10 mouse cellular contexts compared by ENCODE assay signal in the genomic region with DNA sequence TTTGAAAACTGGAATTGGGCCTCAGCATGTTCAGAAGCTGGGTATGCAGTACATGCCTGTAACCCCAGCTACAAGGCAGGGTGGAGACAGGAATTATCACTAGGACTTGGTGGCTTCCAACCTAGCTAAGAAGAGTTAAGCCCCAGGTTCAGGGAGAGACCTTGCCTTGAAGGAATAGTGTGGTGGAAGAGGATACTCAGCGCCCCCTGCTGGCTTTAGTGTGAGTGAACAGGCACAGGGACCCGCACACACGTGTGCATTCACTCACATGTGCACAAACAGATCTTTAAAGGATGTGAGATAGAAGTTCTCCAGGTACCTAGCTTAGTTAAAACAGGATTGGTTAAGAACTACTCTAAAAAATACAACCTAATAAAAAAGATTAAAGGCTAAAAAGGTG. TPM values are rescaled to one million over a fixed set of nuclear protein-coding genes. Genes with fewer than 3 reads are reported as not detected.
DNase-seq lines count a peak whose midpoint lies in the region; ATAC-seq and TF ChIP-seq lines count a peak whose summit lies in the region.
"Had no signal": no experiment of that assay in that cellular context is flagged by ENCODE, and none has a peak within 500 bp of the region (broad histone marks: within the 10 kb centered on the region; RNA-seq: fewer than 3 reads in every experiment).

No protein-coding gene starts in this region.

- WGBS in small intestine, adult 2 months, result 75% methylated on average over 3 of the region's 3 CpGs
- 77% methylated on average over 3 of the region's 3 CpGs for WGBS in kidney, embryonic 15.5 days

- peaks cover 5% of the 10 kb centered on the region; the same call in 1 of the 2 replicates for H3K4me1 ChIP-seq in small intestine, adult 2 months (ENCODE audit: control insufficient read depth, insufficient read depth, insufficient read length, low read length)
- H3K4me1 ChIP-seq in kidney, embryonic 15.5 days, result peaks cover 9% of the 10 kb centered on the region

- TF ChIP-seq CTCF in gastrocnemius, adult 2 months (IDR thresholded peaks at IDR 0.05), result peak; percentile 43
- peak; percentile 27; the same call in 1 of the 2 replicates for TF ChIP-seq CTCF in small intestine, adult 2 months (IDR thresholded peaks at IDR 0.05; ENCODE audit: extremely low read depth, insufficient read length, insufficient replicate concordance, low read depth, low read length)

- H3K36me3 ChIP-seq in small intestine, adult 2 months (ENCODE audit: control insufficient read depth, insufficient read depth, low read length), result peaks cover 8% of the 10 kb centered on the region
- peaks cover 42% of the 10 kb centered on the region for H3K36me3 ChIP-seq in kidney, embryonic 15.5 days

- ATAC-seq in kidney, embryonic 15.5 days (replicated peaks; ENCODE audit: low FRiP score), result no peak

- H3K9ac ChIP-seq in kidney, embryonic 15.5 days, result no peak overlapping the region
- H3K9ac ChIP-seq: embryonic facial prominence, embryonic 13.5 days; heart, embryonic 15.5 days had no signal

- no peaks in the 10 kb centered on the region for H3K27me3 ChIP-seq in small intestine, adult 2 months (ENCODE audit: control insufficient read depth, insufficient read depth, low read length)
- no peaks in the 10 kb centered on the region for H3K27me3 ChIP-seq in kidney, embryonic 15.5 days
- H3K27me3 ChIP-seq: embryonic facial prominence, embryonic 13.5 days; heart, embryonic 15.5 days had no signal

- TF ChIP-seq POLR2A in small intestine, adult 2 months (IDR thresholded peaks at IDR 0.05; ENCODE audit: low read depth, low read length), result no peak

- DNase-seq in gastrocnemius, adult 2 months, result no peak
- no peak for DNase-seq in gastrocnemius, adult 18-20 months (ENCODE audit: low spot score)
- peak; percentile 22 for DNase-seq in spleen, adult 12 weeks (ENCODE audit: low spot score)
- DNase-seq in spleen, adult 18-20 months, result no peak
- DNase-seq in embryo, embryonic 9.5 days (ENCODE audit: extremely low spot score), result peak; percentile 7
- DNase-seq in left cerebral cortex, postnatal 10 days (ENCODE audit: extremely low spot score in 1 of 2, low spot score in 2 of 2), result no peak

- intact Hi-C loops in gastrocnemius, adult 2 months (cut with DNase I), result no loop called here
- intact Hi-C loops in left cerebral cortex, postnatal 10 days (cut with DNase I), result no loop called here

- H3K4me2 ChIP-seq in kidney, embryonic 15.5 days, result no peak overlapping the region
- H3K4me2 ChIP-seq: embryonic facial prominence, embryonic 13.5 days; heart, embryonic 15.5 days had no signal

- no peak overlapping the region for H3K4me3 ChIP-seq in gastrocnemius, adult 2 months
- no peak overlapping the region for H3K4me3 ChIP-seq in small intestine, adult 2 months (ENCODE audit: low read depth, low read length)
- H3K4me3 ChIP-seq in kidney, embryonic 15.5 days (replicated peaks), result no peak overlapping the region
- H3K4me3 ChIP-seq: embryonic facial prominence, embryonic 13.5 days; heart, embryonic 15.5 days had no signal

- H3K27ac ChIP-seq in gastrocnemius, adult 2 months, result no peak overlapping the region
- no peak overlapping the region for H3K27ac ChIP-seq in small intestine, adult 2 months (ENCODE audit: insufficient read depth, low read depth, low read length)
- no peak overlapping the region for H3K27ac ChIP-seq in kidney, embryonic 15.5 days
- H3K27ac ChIP-seq: embryonic facial prominence, embryonic 13.5 days; heart, embryonic 15.5 days had no signal

- no peaks in the 10 kb centered on the region for H3K9me3 ChIP-seq in kidney, embryonic 15.5 days (replicated peaks)
- H3K9me3 ChIP-seq: embryonic facial prominence, embryonic 13.5 days; heart, embryonic 15.5 days had no signal

RNA-seq across cellular contexts. Expression of gene Tstd2, which starts 5.8 kb away (rescaled TPM):
- 10 to 100 TPM in 1 of 2 experiments, 1 to 10 TPM in 1; 9.8 to 11.1 TPM for total RNA-seq in gastrocnemius, adult 2 months (2021)
- 10 to 100 TPM in 1 of 2 experiments, 1 to 10 TPM in 1; 9.6 to 10.2 TPM for total RNA-seq in gastrocnemius, adult 18-20 months (2021)
- polyA plus RNA-seq in small intestine, adult 2 months (2012; rRNA removed), result 3.6 and 6.5 TPM in 2 replicates
- 53.7 and 55.6 TPM in 2 replicates for polyA plus RNA-seq in kidney, embryonic 15.5 days (2015; fragmentation: Nextera tagmentation; extraction: Ambion mirVana)
- total RNA-seq in left cerebral cortex, postnatal 10 days (2021), result 10 to 100 TPM; 16.5 to 16.9 TPM

RNA-seq across cellular contexts. Expression of gene Ncbp1, which starts 5.9 kb away (rescaled TPM):
- total RNA-seq in gastrocnemius, adult 2 months (2021), result 10 to 100 TPM; 13.1 to 14.9 TPM
- 10 to 100 TPM; 13.1 to 16.1 TPM for total RNA-seq in gastrocnemius, adult 18-20 months (2021)
- polyA plus RNA-seq in small intestine, adult 2 months (2012; rRNA removed), result 6.0 and 6.9 TPM in 2 replicates
- polyA plus RNA-seq in kidney, embryonic 15.5 days (2015; fragmentation: Nextera tagmentation; extraction: Ambion mirVana), result 85.7 and 88.3 TPM in 2 replicates
- total RNA-seq in left cerebral cortex, postnatal 10 days (2021), result 10 to 100 TPM; 48.7 to 53.1 TPM

RNA-seq across cellular contexts. Expression of gene Xpa, which starts 51.8 kb away (rescaled TPM):
- 1 to 10 TPM; 6.0 to 6.9 TPM for total RNA-seq in gastrocnemius, adult 2 months (2021)
- total RNA-seq in gastrocnemius, adult 18-20 months (2021), result 1 to 10 TPM; 5.8 to 6.7 TPM
- polyA plus RNA-seq in small intestine, adult 2 months (2012; rRNA removed), result 29.1 and 42.2 TPM in 2 replicates
- polyA plus RNA-seq in kidney, embryonic 15.5 days (2015; fragmentation: Nextera tagmentation; extraction: Ambion mirVana), result 19.8 and 21.0 TPM in 2 replicates
- 10 to 100 TPM; 14.6 to 16.2 TPM for total RNA-seq in left cerebral cortex, postnatal 10 days (2021)

Comparison
In these comparisons a context has a peak if more than half of its experiments do, and no peak if none do; other contexts are left out.
1. DNase-seq: peak in spleen, adult 12 weeks (single experiment) and embryo, embryonic 9.5 days (single experiment); none in gastrocnemius, adult 2 months (single experiment), gastrocnemius, adult 18-20 months (single experiment), spleen, adult 18-20 months (0 of 2) and left cerebral cortex, postnatal 10 days (0 of 2).